Mouse (Mus musculus) R1 (cell line): ENCODE measurements around the gene 1700001K19Rik.
"Not testable (repeated sequence)": the region's sequence is repeated elsewhere in the genome, so short reads cannot be mapped to it uniquely, and the experiment has no call there.

Experiments used
- DNase-seq: peaks from one replicate; pipeline ENCODE4 v3.0.0-alpha.2; 2018; ENCODE audit warnings: low read depth, low spot score

1700001K19Rik gene

GRCm38 (mm10) chr12:110696173-110696974 lies 14.0 kb upstream of the 1700001K19Rik start:
- peak; percentile 95 for DNase-seq

GRCm38 (mm10) chr12:110695676-110696171 lies 13.3 kb upstream of the 1700001K19Rik start:
- DNase-seq: peak; percentile 62

GRCm38 (mm10) chr12:110693378-110693777 lies 11.0 kb upstream of the 1700001K19Rik start:
- DNase-seq: not testable (repeated sequence)

- no peak for DNase-seq
These were observed 7.7 kb upstream of the 1700001K19Rik start for GRCm38 (mm10) chr12:110689919-110690643.

GRCm38 (mm10) chr12:110688921-110689320 lies 6.5 kb upstream of the 1700001K19Rik start:
- DNase-seq: not testable (repeated sequence)

GRCm38 (mm10) chr12:110687894-110688734 lies 5.7 kb upstream of the 1700001K19Rik start:
- DNase-seq: peak; percentile 89

GRCm38 (mm10) chr12:110683580-110683979 lies 1.2 kb upstream of the 1700001K19Rik start:
- DNase-seq: no peak

GRCm38 (mm10) chr12:110681878-110682277 lies 541 bp downstream of the 1700001K19Rik start:
- no peak for DNase-seq

GRCm38 (mm10) chr12:110681191-110681590 lies 1.2 kb downstream of the 1700001K19Rik start:
- DNase-seq: no peak

- DNase-seq: peak; percentile 88
These were observed 8.2 kb downstream of the 1700001K19Rik start for GRCm38 (mm10) chr12:110674243-110674642.

- DNase-seq: no peak
These were observed 14.8 kb downstream of the 1700001K19Rik start for GRCm38 (mm10) chr12:110667466-110668077.

- DNase-seq: no peak
These were observed 20.7 kb downstream of the 1700001K19Rik start for GRCm38 (mm10) chr12:110661746-110662145.

GRCm38 (mm10) chr12:110651464-110651863 lies 31.0 kb downstream of the 1700001K19Rik start:
- no peak for DNase-seq

GRCm38 (mm10) chr12:110650241-110650641 lies 32.2 kb downstream of the 1700001K19Rik start:
- DNase-seq: no peak

GRCm38 (mm10) chr12:110637507-110638114 lies 44.8 kb downstream of the 1700001K19Rik start:
- no peak for DNase-seq

GRCm38 (mm10) chr12:110636293-110636692 lies 46.1 kb downstream of the 1700001K19Rik start:
- DNase-seq: no peak

GRCm38 (mm10) chr12:110630056-110630455 lies 52.4 kb downstream of the 1700001K19Rik start:
- DNase-seq: no peak
